Mouse (Mus musculus): Measurements from ENCODE around the gene Slc1a5. TPM values are rescaled to one million over a fixed set of nuclear protein-coding genes. Genes with fewer than 3 reads are reported as not detected.

Gene Slc1a5
- total and polyA plus RNA-seq, 3 experiments, result 115 to 245 (median 174) TPM

DNA sequence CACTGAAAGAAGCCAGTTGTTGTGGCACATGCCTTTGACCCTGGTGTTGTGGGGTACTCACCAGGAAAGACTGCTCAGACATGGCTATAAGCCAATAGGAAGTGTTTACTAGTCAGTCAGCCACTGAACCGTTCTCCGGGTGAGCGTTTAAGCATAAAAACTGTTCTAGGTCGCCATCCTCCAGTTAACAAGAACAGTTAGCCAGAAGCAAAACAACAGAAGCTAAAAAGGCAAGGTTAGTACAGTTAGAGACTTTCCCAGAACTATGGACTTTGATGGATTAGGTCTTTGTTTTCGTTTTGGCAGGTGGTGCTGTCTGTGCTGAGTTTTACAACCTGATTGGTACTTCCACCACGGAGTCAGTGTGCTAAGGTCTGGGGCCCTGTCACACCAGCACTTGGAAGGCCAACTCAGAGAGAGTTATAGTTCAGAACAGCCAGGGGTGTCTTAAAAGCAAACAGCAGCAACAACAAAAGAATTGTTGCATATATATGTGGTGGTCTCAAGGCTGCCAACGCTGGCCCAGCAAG, 49.2 kb upstream of the Slc1a5 start:
- dilution Hi-C loops (cut with MboI; ENCODE audit: extremely low pct_ligation_motif_present, extremely low pct_unique_long_range_greater_than_20kb, low sequenced_read_pairs) (no loop called here), in situ Hi-C loops (cut with MboI; ENCODE audit: low pct_ligation_motif_present, low pct_unique_long_range_greater_than_20kb, low sequenced_read_pairs) (no loop called here)
- Histone ChIP-seq H3K36me3 (replicated peaks in 1 of 2; ENCODE audit: control insufficient read depth in 1 of 2, insufficient read depth in 1 of 2, low read length in 1 of 2) (no peaks in the 10 kb centered on the region), H3K9ac (ENCODE audit: insufficient read depth, low read depth) (no peak overlapping the region), H3K4me2 (ENCODE audit: insufficient read depth, low read depth, poor library complexity, severe bottlenecking) (no peak overlapping the region), H3K27me3 (replicated peaks) (no peaks in the 10 kb centered on the region), H3K9me3 (replicated peaks; ENCODE audit: low read length) (no peaks in the 10 kb centered on the region), H3K4me3 (replicated peaks in 1 of 3; ENCODE audit: low read depth in 2 of 3, low read length in 2 of 3, poor library complexity in 1 of 3) (no peak overlapping the region), H3K27ac (ENCODE audit: insufficient read depth, low read depth) (no peak overlapping the region), H3K79me2 (replicated peaks; ENCODE audit: control insufficient read depth, extremely low read depth, insufficient read depth, poor library complexity, severe bottlenecking) (no peaks in the 10 kb centered on the region), H3K4me1 (ENCODE audit: control insufficient read depth in 1 of 2, insufficient read depth in 2 of 2) (peaks cover 5 to 29% of the 10 kb centered on the region in 2 experiments)
- DNase-seq (ENCODE audit: extremely low read depth), result no peak
- TF ChIP-seq RCOR1 (conservative IDR thresholded peaks at IDR 0.05; ENCODE audit: low read depth, low read length) (no peak), KAT2A (IDR thresholded peaks at IDR 0.05; ENCODE audit: insufficient replicate concordance, low read length) (no peak), E2F4 (IDR thresholded peaks at IDR 0.05; ENCODE audit: insufficient replicate concordance, low read depth, low read length) (no peak)

DNA sequence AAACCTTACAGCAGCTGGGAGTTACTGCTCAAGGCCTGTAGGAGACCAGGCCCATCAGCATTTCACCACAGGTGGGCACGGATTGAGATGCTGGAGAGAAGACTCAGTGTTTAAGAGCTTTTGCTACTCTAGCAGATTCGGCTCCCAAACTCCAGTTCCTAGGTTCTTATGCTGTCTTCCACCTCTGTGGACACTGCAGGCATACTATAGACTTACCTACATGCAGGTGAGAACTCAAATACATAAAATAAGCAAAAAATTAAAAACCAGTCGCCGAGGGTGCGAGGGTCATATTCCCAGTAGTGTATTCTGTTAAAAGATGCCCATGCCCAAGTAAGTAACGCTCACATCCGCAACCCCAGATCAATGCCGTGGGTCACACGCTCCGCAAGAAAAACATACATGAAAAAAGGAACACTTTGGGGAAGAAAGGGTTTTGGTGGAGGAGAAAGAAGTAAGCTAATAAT, 43.5 kb upstream of the Slc1a5 start:
- H3K9me3 ChIP-seq (replicated peaks; ENCODE audit: low read length), result no peaks in the 10 kb centered on the region
- H3K36me3 ChIP-seq (replicated peaks in 1 of 2; ENCODE audit: control insufficient read depth in 1 of 2, insufficient read depth in 1 of 2, low read length in 1 of 2), result peaks cover 0 to 22% of the 10 kb centered on the region in 2 experiments
- no peak for DNase-seq (ENCODE audit: extremely low read depth)
- no peak overlapping the region for H3K27ac ChIP-seq (ENCODE audit: insufficient read depth, low read depth)
- in situ Hi-C loops (cut with MboI; ENCODE audit: low pct_ligation_motif_present, low pct_unique_long_range_greater_than_20kb, low sequenced_read_pairs) (no loop called here), dilution Hi-C loops (cut with MboI; ENCODE audit: extremely low pct_ligation_motif_present, extremely low pct_unique_long_range_greater_than_20kb, low sequenced_read_pairs) (no loop called here)
- TF ChIP-seq USF2 (conservative IDR thresholded peaks at IDR 0.05; ENCODE audit: low read depth, low read length), result no peak
- peaks cover 12% of the 10 kb centered on the region; the same call in 1 of the 2 replicates for H3K79me2 ChIP-seq (replicated peaks; ENCODE audit: control insufficient read depth, extremely low read depth, insufficient read depth, poor library complexity, severe bottlenecking)
- H3K4me2 ChIP-seq (ENCODE audit: insufficient read depth, low read depth, poor library complexity, severe bottlenecking), result peak overlapping the region; percentile 59
- peak overlapping the region in 2 of 3 experiments; percentile 94 to 95 for H3K4me3 ChIP-seq (replicated peaks in 1 of 3; ENCODE audit: low read depth in 2 of 3, low read length in 2 of 3, poor library complexity in 1 of 3)
- H3K27me3 ChIP-seq (replicated peaks), result no peaks in the 10 kb centered on the region
- peak overlapping the region; percentile 34; the same call in 1 of the 2 replicates for H3K9ac ChIP-seq (ENCODE audit: insufficient read depth, low read depth)
- H3K4me1 ChIP-seq (ENCODE audit: control insufficient read depth in 1 of 2, insufficient read depth in 2 of 2), result peaks cover 5 to 21% of the 10 kb centered on the region in 2 experiments

- peaks cover 5 to 21% of the 10 kb centered on the region in 2 experiments for H3K4me1 ChIP-seq (ENCODE audit: control insufficient read depth in 1 of 2, insufficient read depth in 2 of 2)
- H3K79me2 ChIP-seq (replicated peaks; ENCODE audit: control insufficient read depth, extremely low read depth, insufficient read depth, poor library complexity, severe bottlenecking), result peaks cover 12% of the 10 kb centered on the region; the same call in 1 of the 2 replicates
- peaks cover 3 to 27% of the 10 kb centered on the region in 2 experiments for H3K36me3 ChIP-seq (replicated peaks in 1 of 2; ENCODE audit: control insufficient read depth in 1 of 2, insufficient read depth in 1 of 2, low read length in 1 of 2)
- no peaks in the 10 kb centered on the region for H3K9me3 ChIP-seq (replicated peaks; ENCODE audit: low read length)
- in situ Hi-C loops (cut with MboI; ENCODE audit: low pct_ligation_motif_present, low pct_unique_long_range_greater_than_20kb, low sequenced_read_pairs) (no loop called here), dilution Hi-C loops (cut with MboI; ENCODE audit: extremely low pct_ligation_motif_present, extremely low pct_unique_long_range_greater_than_20kb, low sequenced_read_pairs) (no loop called here)
- DNase-seq (ENCODE audit: extremely low read depth), result peak; percentile 99
- peak within 1 kb of the TSS; percentile 81 for H3K9ac ChIP-seq (ENCODE audit: insufficient read depth, low read depth)
- H3K4me2 ChIP-seq (ENCODE audit: insufficient read depth, low read depth, poor library complexity, severe bottlenecking), result peak within 1 kb of the TSS; percentile 89
- no peak within 1 kb of the TSS for H3K27ac ChIP-seq (ENCODE audit: insufficient read depth, low read depth)
- H3K27me3 ChIP-seq (replicated peaks), result no peaks in the 10 kb centered on the region
- H3K4me3 ChIP-seq (replicated peaks in 1 of 3; ENCODE audit: low read depth in 2 of 3, low read length in 2 of 3, poor library complexity in 1 of 3), result peak within 1 kb of the TSS; percentile 79 to 95 (median 94)
- TF ChIP-seq SIN3A (IDR thresholded peaks at IDR 0.05; ENCODE audit: low read length) (peak; percentile 85), JUN (IDR thresholded peaks at IDR 0.05; ENCODE audit: insufficient read depth, low read depth, low read length) (no peak), TBP (conservative IDR thresholded peaks at IDR 0.05; ENCODE audit: low read depth, low read length) (peak; percentile 67), UBTF (IDR thresholded peaks at IDR 0.05; ENCODE audit: low read depth, low read length) (no peak), RCOR1 (conservative IDR thresholded peaks at IDR 0.05; ENCODE audit: low read depth, low read length) (no peak), CHD1 (IDR thresholded peaks at IDR 0.05; ENCODE audit: low read depth, low read length) (no peak), CTCF (conservative IDR thresholded peaks at IDR 0.05 in 1 of 2, IDR thresholded peaks at IDR 0.05 in 1 of 2; ENCODE audit: low read depth in 2 of 2, low read length in 2 of 2) (no peak), KAT2A (IDR thresholded peaks at IDR 0.05; ENCODE audit: insufficient replicate concordance, low read length) (peak; percentile 99), CHD2 (IDR thresholded peaks at IDR 0.05; ENCODE audit: low read length) (peak; percentile 92), RAD21 (IDR thresholded peaks at IDR 0.05; ENCODE audit: low read depth, low read length) (no peak), MAZ (IDR thresholded peaks at IDR 0.05; ENCODE audit: low read depth, low read length) (no peak), USF1 (IDR thresholded peaks at IDR 0.05; ENCODE audit: low read depth, low read length) (no peak), MEF2A (IDR thresholded peaks at IDR 0.05; ENCODE audit: borderline replicate concordance, low read depth, low read length) (peak; percentile 40; the same call in 1 of the 2 replicates), POLR2A (IDR thresholded peaks at IDR 0.05; ENCODE audit: low read depth, low read length) (peak; percentile 70), BHLHE40 (IDR thresholded peaks at IDR 0.05; ENCODE audit: low read depth, low read length) (no peak), POLR2AphosphoS2 (IDR thresholded peaks at IDR 0.05; ENCODE audit: low read depth, low read length) (no peak), MAX (IDR thresholded peaks at IDR 0.05; ENCODE audit: low read length) (0 out of 2 replicates have a peak, but pooled peaks have one; percentile 43), SMC3 (IDR thresholded peaks at IDR 0.05; ENCODE audit: low read depth, low read length) (no peak), TCF12 (IDR thresholded peaks at IDR 0.05; ENCODE audit: low read depth, low read length) (peak; percentile 70; the same call in 1 of the 2 replicates), NRF1 (IDR thresholded peaks at IDR 0.05; ENCODE audit: low read depth, low read length) (peak; percentile 59), ZNF384 (IDR thresholded peaks at IDR 0.05; ENCODE audit: low read depth, low read length) (no peak), ZMIZ1 (IDR thresholded peaks at IDR 0.05; ENCODE audit: low read depth, low read length) (peak; percentile 40; the same call in 1 of the 2 replicates)
Measured at GRCm38 (mm10) chr7:16738073-16738696, 43.0 kb upstream of the Slc1a5 start, which contains the start of gene Ap2s1. Gene Ap2s1, plus strand, starts transcription at chr7:16738410.
